Mouse (Mus musculus): ENCODE results near the gene Ccser1. TPM values are rescaled to one million over a fixed set of nuclear protein-coding genes. Genes with fewer than 3 reads are reported as not detected.

Gene Ccser1
- polyA plus RNA-seq, 1 experiment from 2014 or later: 10.3 TPM

GRCm38 (mm10) chr6:61189029-61189428 lies 8.9 kb downstream of the Ccser1 start:
- 60% methylated on average over 2 of the region's 2 CpGs for WGBS

GRCm38 (mm10) chr6:61191597-61192386 lies 11.7 kb downstream of the Ccser1 start:
- Histone ChIP-seq H3K9me3 (replicated peaks) (no peaks in the 10 kb centered on the region), H3K27me3 (ENCODE audit: low read depth, poor library complexity, severe bottlenecking) (no peaks in the 10 kb centered on the region), H3K36me3 (0 out of 2 replicates have a peak, but pooled peaks cover 3% of the 10 kb centered on the region), H3K27ac (no peak overlapping the region), H3K4me3 (no peak overlapping the region), H3K4me1 (peaks cover 44% of the 10 kb centered on the region)
- DNase-seq (ENCODE audit: low spot score): no peak
- 78% methylated on average over 13 of the region's 13 CpGs for WGBS

More at GRCm38 (mm10) chr6:61189029-61189428, 8.9 kb downstream of the Ccser1 start:
- peaks cover 53% of the 10 kb centered on the region for H3K4me1 ChIP-seq
- H3K36me3 ChIP-seq: 0 out of 2 replicates have a peak, but pooled peaks cover 3% of the 10 kb centered on the region
- peak overlapping the region; percentile 50; the same call in 1 of the 2 replicates for H3K27ac ChIP-seq
- H3K27me3 ChIP-seq (ENCODE audit: low read depth, poor library complexity, severe bottlenecking): no peaks in the 10 kb centered on the region
- H3K4me3 ChIP-seq: no peak overlapping the region
- no peak for DNase-seq (ENCODE audit: low spot score)
- H3K9me3 ChIP-seq (replicated peaks): no peaks in the 10 kb centered on the region

GRCm38 (mm10) chr6:61203344-61203743 lies 23.2 kb downstream of the Ccser1 start:
- Histone ChIP-seq H3K27me3 (ENCODE audit: low read depth, poor library complexity, severe bottlenecking) (no peaks in the 10 kb centered on the region), H3K4me1 (peaks cover 31% of the 10 kb centered on the region), H3K27ac (no peak overlapping the region), H3K9me3 (replicated peaks) (no peaks in the 10 kb centered on the region), H3K4me3 (no peak overlapping the region), H3K36me3 (no peaks in the 10 kb centered on the region)
- DNase-seq (ENCODE audit: low spot score): no peak
- WGBS: 40% methylated on average over 1 of the region's 1 CpGs

GRCm38 (mm10) chr6:61206042-61206441 lies 25.9 kb downstream of the Ccser1 start:
- Histone ChIP-seq H3K9me3 (replicated peaks) (no peaks in the 10 kb centered on the region), H3K36me3 (no peaks in the 10 kb centered on the region), H3K4me3 (no peak overlapping the region), H3K4me1 (peaks cover 34% of the 10 kb centered on the region), H3K27ac (no peak overlapping the region), H3K27me3 (ENCODE audit: low read depth, poor library complexity, severe bottlenecking) (no peaks in the 10 kb centered on the region)
- 30% methylated on average over 1 of the region's 1 CpGs for WGBS
- no peak for DNase-seq (ENCODE audit: low spot score)

GRCm38 (mm10) chr6:61206619-61207018 lies 26.5 kb downstream of the Ccser1 start:
- Histone ChIP-seq H3K4me3 (no peak overlapping the region), H3K27ac (no peak overlapping the region), H3K36me3 (no peaks in the 10 kb centered on the region), H3K27me3 (ENCODE audit: low read depth, poor library complexity, severe bottlenecking) (no peaks in the 10 kb centered on the region), H3K4me1 (peaks cover 34% of the 10 kb centered on the region), H3K9me3 (replicated peaks) (no peaks in the 10 kb centered on the region)
- WGBS: 76% methylated on average over 2 of the region's 2 CpGs
- no peak for DNase-seq (ENCODE audit: low spot score)

- no peak for DNase-seq (ENCODE audit: low spot score)
- Histone ChIP-seq H3K4me1 (peaks cover 18% of the 10 kb centered on the region), H3K27ac (peak overlapping the region; percentile 54), H3K9me3 (replicated peaks) (no peaks in the 10 kb centered on the region), H3K27me3 (ENCODE audit: low read depth, poor library complexity, severe bottlenecking) (no peaks in the 10 kb centered on the region), H3K4me3 (no peak overlapping the region), H3K36me3 (no peaks in the 10 kb centered on the region)
- WGBS: 71% methylated on average over 4 of the region's 4 CpGs
Measured at GRCm38 (mm10) chr6:61210061-61210737, 30.1 kb downstream of the Ccser1 start.

GRCm38 (mm10) chr6:61215705-61216104 lies 35.6 kb downstream of the Ccser1 start:
- Histone ChIP-seq H3K27ac (peak overlapping the region; percentile 81), H3K4me3 (0 out of 2 replicates have a peak overlapping the region, but pooled peaks have one; percentile 13), H3K36me3 (no peaks in the 10 kb centered on the region), H3K27me3 (ENCODE audit: low read depth, poor library complexity, severe bottlenecking) (no peaks in the 10 kb centered on the region), H3K9me3 (replicated peaks) (no peaks in the 10 kb centered on the region), H3K4me1 (peaks cover 30% of the 10 kb centered on the region)
- 27% methylated on average over 8 of the region's 8 CpGs for WGBS
- DNase-seq (ENCODE audit: low spot score): peak; percentile 79

GRCm38 (mm10) chr6:61216514-61216913 lies 36.4 kb downstream of the Ccser1 start:
- WGBS: 39% methylated on average over 1 of the region's 1 CpGs
- peak; percentile 73 for DNase-seq (ENCODE audit: low spot score)
- peak overlapping the region; percentile 81; the same call in 1 of the 2 replicates for H3K27ac ChIP-seq

GRCm38 (mm10) chr6:61217717-61218116 lies 37.6 kb downstream of the Ccser1 start:
- Histone ChIP-seq H3K36me3 (no peaks in the 10 kb centered on the region), H3K4me3 (no peak overlapping the region), H3K4me1 (peaks cover 30% of the 10 kb centered on the region), H3K27ac (peak overlapping the region; percentile 56; the same call in 1 of the 2 replicates), H3K9me3 (replicated peaks) (no peaks in the 10 kb centered on the region), H3K27me3 (ENCODE audit: low read depth, poor library complexity, severe bottlenecking) (no peaks in the 10 kb centered on the region)
- no peak for DNase-seq (ENCODE audit: low spot score)
- 48% methylated on average over 2 of the region's 2 CpGs for WGBS

More at GRCm38 (mm10) chr6:61216514-61216913, 36.4 kb downstream of the Ccser1 start:
- no peaks in the 10 kb centered on the region for H3K9me3 ChIP-seq (replicated peaks)
- H3K4me3 ChIP-seq: no peak overlapping the region
- H3K27me3 ChIP-seq (ENCODE audit: low read depth, poor library complexity, severe bottlenecking): no peaks in the 10 kb centered on the region
- no peaks in the 10 kb centered on the region for H3K36me3 ChIP-seq
- H3K4me1 ChIP-seq: peaks cover 30% of the 10 kb centered on the region

GRCm38 (mm10) chr6:61223563-61223962 lies 43.4 kb downstream of the Ccser1 start:
- Histone ChIP-seq H3K4me1 (peaks cover 10% of the 10 kb centered on the region), H3K27ac (no peak overlapping the region), H3K27me3 (ENCODE audit: low read depth, poor library complexity, severe bottlenecking) (no peaks in the 10 kb centered on the region), H3K9me3 (replicated peaks) (no peaks in the 10 kb centered on the region), H3K36me3 (no peaks in the 10 kb centered on the region), H3K4me3 (no peak overlapping the region)
- 83% methylated on average over 2 of the region's 2 CpGs for WGBS
- no peak for DNase-seq (ENCODE audit: low spot score)

- no peaks in the 10 kb centered on the region for H3K27me3 ChIP-seq (ENCODE audit: low read depth, poor library complexity, severe bottlenecking)
- H3K9me3 ChIP-seq (replicated peaks): no peaks in the 10 kb centered on the region
- peaks cover 10% of the 10 kb centered on the region for H3K4me1 ChIP-seq
- H3K36me3 ChIP-seq: no peaks in the 10 kb centered on the region
- DNase-seq (ENCODE audit: low spot score): no peak
- H3K4me3 ChIP-seq: no peak overlapping the region
- H3K27ac ChIP-seq: no peak overlapping the region
Measured at GRCm38 (mm10) chr6:61225302-61225701, 45.2 kb downstream of the Ccser1 start.

- H3K27me3 ChIP-seq (ENCODE audit: low read depth, poor library complexity, severe bottlenecking): no peaks in the 10 kb centered on the region
- no peak overlapping the region for H3K27ac ChIP-seq
- 79% methylated on average over 5 of the region's 5 CpGs for WGBS
- peaks cover 14% of the 10 kb centered on the region for H3K4me1 ChIP-seq
- DNase-seq (ENCODE audit: low spot score): no peak
- no peaks in the 10 kb centered on the region for H3K36me3 ChIP-seq
- H3K9me3 ChIP-seq (replicated peaks): no peaks in the 10 kb centered on the region
- H3K4me3 ChIP-seq: no peak overlapping the region
Measured at GRCm38 (mm10) chr6:61230058-61230718, 50.1 kb downstream of the Ccser1 start.

GRCm38 (mm10) chr6:61233060-61233459 lies 52.9 kb downstream of the Ccser1 start:
- Histone ChIP-seq H3K4me1 (peaks cover 4% of the 10 kb centered on the region), H3K4me3 (no peak overlapping the region), H3K36me3 (no peaks in the 10 kb centered on the region), H3K9me3 (replicated peaks) (no peaks in the 10 kb centered on the region), H3K27ac (no peak overlapping the region), H3K27me3 (ENCODE audit: low read depth, poor library complexity, severe bottlenecking) (no peaks in the 10 kb centered on the region)
- 87% methylated on average over 5 of the region's 5 CpGs for WGBS
- no peak for DNase-seq (ENCODE audit: low spot score)

Measured in limb, embryonic 10.5 days (tissue).